Mouse (Mus musculus) hindbrain, embryonic 12.5 days (tissue): ENCODE data around the gene Gm3411. TPM values are rescaled to one million over a fixed set of nuclear protein-coding genes. Genes with fewer than 3 reads are reported as not detected.
"Not testable (repeated sequence)": the region's sequence is repeated elsewhere in the genome, so short reads cannot be mapped to it uniquely, and the experiment has no call there.

Source experiments
- ATAC-seq: fragments of 200-750 bp; cut with Nextera tagmentation; 2 replicates; pipeline ENCODE4 v1.8.0; 2017; ENCODE audit warnings: moderate TSS enrichment; ENCODE audit not compliant: low FRiP score
- H3K27ac ChIP-seq: fragments of 300-500 bp; sonication (generic); 2 replicates; pipeline ENCODE4 v1.5.1; 2016; ENCODE audit warnings: mild to moderate bottlenecking
- H3K27me3 ChIP-seq: fragments of 300-500 bp; sonication (generic); 2 replicates; pipeline ENCODE4 v1.6.1; 2016; ENCODE audit warnings: mild to moderate bottlenecking
- H3K36me3 ChIP-seq: fragments of 300-500 bp; sonication (generic); 2 replicates; pipeline ENCODE4 v1.6.1; 2016; ENCODE audit warnings: mild to moderate bottlenecking
- H3K4me1 ChIP-seq: fragments of 300-500 bp; sonication (generic); 2 replicates; pipeline ENCODE4 v1.6.1; 2016
- H3K4me2 ChIP-seq: fragments of 300-500 bp; sonication (generic); replicated peaks from 2 replicates; pipeline ENCODE4 v1.6.1; 2016; ENCODE audit warnings: mild to moderate bottlenecking
- H3K4me3 ChIP-seq: fragments of 300-500 bp; sonication (generic); 2 replicates; pipeline ENCODE4 v1.5.1; 2016; ENCODE audit warnings: mild to moderate bottlenecking
- H3K9ac ChIP-seq: fragments of 300-500 bp; sonication (generic); 2 replicates; pipeline ENCODE4 v1.6.1; 2016; ENCODE audit warnings: mild to moderate bottlenecking, moderate library complexity
- H3K9me3 ChIP-seq: fragments of 300-500 bp; sonication (generic); replicated peaks from 2 replicates; pipeline ENCODE4 v1.6.1; 2016; ENCODE audit warnings: mild to moderate bottlenecking
- WGBS: fragments of 180-500 bp; shearing (Covaris S2); methylation state at CpG from one replicate; pipeline ENCODE4 v1.1.7; 2016; 5-methylcytosine and 5-hydroxymethylcytosine counted together
- polyA plus RNA-seq: library from polyadenylated mRNA; unstranded; fragments of >200 nt; fragmentation: Nextera tagmentation; extraction: Ambion mirVana; gene quantifications from 2 replicates; pipeline ENCODE4 v1.2.1, GENCODE M21; 2016

The Gm3411 gene
- 3.4 and 3.8 TPM in 2 replicates for polyA plus RNA-seq

- Histone ChIP-seq H3K9ac (peak within 1 kb of the TSS; percentile 69), H3K4me2 (peak within 1 kb of the TSS; percentile 64), H3K4me3 (peak within 1 kb of the TSS; percentile 52)
- not testable (repeated sequence) for H3K27ac ChIP-seq, H3K27me3 ChIP-seq, H3K4me1 ChIP-seq, H3K36me3 ChIP-seq, ATAC-seq, H3K9me3 ChIP-seq
- WGBS = 2% methylated on average over 47 of the region's 57 CpGs
Measured at GRCm38 (mm10) chr14:6286931-6287715, at the start of gene Gm3411. TSS of gene Gm3411 (minus strand) at chr14:6287250.

GRCm38 (mm10) chr14:6304743-6305142 lies 17.7 kb upstream of the Gm3411 start, which contains the start of gene Gm21103:
TSS of gene Gm21103 (minus strand) at chr14:6304843.
- not testable (repeated sequence) for H3K27ac ChIP-seq, H3K4me3 ChIP-seq, H3K4me2 ChIP-seq, H3K27me3 ChIP-seq, H3K9ac ChIP-seq, ATAC-seq, H3K36me3 ChIP-seq, H3K4me1 ChIP-seq, H3K9me3 ChIP-seq
- 87% methylated on average over 2 of the region's 2 CpGs for WGBS

- ATAC-seq, H3K4me2 ChIP-seq, H3K27ac ChIP-seq, H3K9me3 ChIP-seq, H3K4me3 ChIP-seq, H3K27me3 ChIP-seq, H3K9ac ChIP-seq, H3K36me3 ChIP-seq, H3K4me1 ChIP-seq: not testable (repeated sequence)
- 67% methylated on average over 2 of the region's 2 CpGs for WGBS
Measured at GRCm38 (mm10) chr14:6219192-6219591, 67.9 kb downstream of the Gm3411 start, which contains the start of gene Gm21560. TSS of gene Gm21560 (minus strand) at chr14:6219292.

Other genes starting within 250 kb of the Gm3411 start
- not detected in 2 replicates for gene Gm6337, start 229.0 kb downstream of the Gm3411 start, polyA plus RNA-seq
- gene Gm8206, start 193.3 kb downstream of the Gm3411 start, polyA plus RNA-seq = 0.80 and 0.96 TPM in 2 replicates
- 2.9 and 3.0 TPM in 2 replicates for gene Gm3468, start 178.6 kb downstream of the Gm3411 start, polyA plus RNA-seq
- not detected in 2 replicates for gene Gm3476, start 161.4 kb downstream of the Gm3411 start, polyA plus RNA-seq
- not detected in 2 replicates for gene Gm21560, start 68.0 kb downstream of the Gm3411 start, polyA plus RNA-seq
- gene Gm21103, start 17.6 kb upstream of the Gm3411 start, polyA plus RNA-seq = not detected in 2 replicates
- gene Gm3618, start 56.4 kb upstream of the Gm3411 start, polyA plus RNA-seq = not detected in 2 replicates
- gene Gm16440, start 103.1 kb upstream of the Gm3411 start, polyA plus RNA-seq = not detected in 2 replicates
- gene Gm3591, start 125.2 kb upstream of the Gm3411 start, polyA plus RNA-seq = 1.3 and 2.6 TPM in 2 replicates
- not detected in 2 replicates for gene Gm3594, start 157.4 kb upstream of the Gm3411 start, polyA plus RNA-seq